Mouse (Mus musculus): ENCODE measurements around the gene Tmem208. TPM values are rescaled to one million over a fixed set of nuclear protein-coding genes. Genes with fewer than 3 reads are reported as not detected.

Tmem208 gene
- polyA plus RNA-seq, 1 experiment: 31.8 TPM

DNA sequence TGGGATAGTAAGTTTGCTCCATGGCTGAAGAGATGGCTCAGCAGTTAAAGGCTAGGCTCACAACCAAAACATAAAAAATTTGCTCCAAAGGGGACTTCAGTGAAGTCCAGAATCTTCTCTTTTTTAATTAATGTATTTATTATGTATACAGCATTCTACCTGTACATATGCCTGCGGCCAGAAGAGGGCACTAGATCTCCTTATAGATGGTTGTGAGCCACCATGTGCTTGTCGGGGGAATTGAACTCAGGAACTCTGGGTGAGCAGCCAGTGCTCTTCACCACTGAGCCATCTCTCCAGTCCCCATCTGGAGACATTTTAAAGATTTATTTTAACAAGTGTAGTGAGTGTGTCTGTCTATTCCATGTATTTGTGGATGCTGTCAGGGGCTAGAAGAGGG lies 41.0 kb downstream of the Tmem208 start:
- H3K4me3 ChIP-seq (ENCODE audit: low read depth, low read length): no peak overlapping the region
- no peak overlapping the region for H3K9ac ChIP-seq (ENCODE audit: low read depth, poor library complexity, severe bottlenecking)
- H3K27me3 ChIP-seq (ENCODE audit: control insufficient read depth, insufficient read depth, low read length, poor library complexity, severe bottlenecking): no peaks in the 10 kb centered on the region
- no peaks in the 10 kb centered on the region for H3K9me3 ChIP-seq (replicated peaks; ENCODE audit: control insufficient read depth, insufficient read depth, low read length, poor library complexity, severe bottlenecking)
- H3K27ac ChIP-seq (ENCODE audit: insufficient read depth, low read length): no peak overlapping the region
- 0 out of 2 replicates have a peak, but pooled peaks cover 2% of the 10 kb centered on the region for H3K36me3 ChIP-seq (ENCODE audit: control insufficient read depth, insufficient read depth, low read length, poor library complexity, severe bottlenecking)
- TF ChIP-seq POLR2A (IDR thresholded peaks at IDR 0.05; ENCODE audit: insufficient read depth, low read length): no peak
- TF ChIP-seq EP300 (IDR thresholded peaks at IDR 0.05; ENCODE audit: insufficient read depth, low read depth, low read length): no peak
- peak; percentile 37 for TF ChIP-seq CTCF (IDR thresholded peaks at IDR 0.05; ENCODE audit: low read depth, low read length)
- no peaks in the 10 kb centered on the region for H3K4me1 ChIP-seq (ENCODE audit: control insufficient read depth, insufficient read depth, low read length)

GRCm38 (mm10) chr8:105372473-105372872 lies 46.3 kb downstream of the Tmem208 start:
- no peak overlapping the region for H3K9ac ChIP-seq (ENCODE audit: low read depth, poor library complexity, severe bottlenecking)
- H3K27me3 ChIP-seq (ENCODE audit: control insufficient read depth, insufficient read depth, low read length, poor library complexity, severe bottlenecking): no peaks in the 10 kb centered on the region
- peaks cover 4% of the 10 kb centered on the region for H3K4me1 ChIP-seq (ENCODE audit: control insufficient read depth, insufficient read depth, low read length)
- no peak overlapping the region for H3K27ac ChIP-seq (ENCODE audit: insufficient read depth, low read length)
- H3K9me3 ChIP-seq (replicated peaks; ENCODE audit: control insufficient read depth, insufficient read depth, low read length, poor library complexity, severe bottlenecking): no peaks in the 10 kb centered on the region
- no peaks in the 10 kb centered on the region for H3K36me3 ChIP-seq (ENCODE audit: control insufficient read depth, insufficient read depth, low read length, poor library complexity, severe bottlenecking)
- TF ChIP-seq CTCF (IDR thresholded peaks at IDR 0.05; ENCODE audit: low read depth, low read length) (no peak), POLR2A (IDR thresholded peaks at IDR 0.05; ENCODE audit: insufficient read depth, low read length) (no peak), EP300 (IDR thresholded peaks at IDR 0.05; ENCODE audit: insufficient read depth, low read depth, low read length) (no peak)
- H3K4me3 ChIP-seq (ENCODE audit: low read depth, low read length): no peak overlapping the region

DNA sequence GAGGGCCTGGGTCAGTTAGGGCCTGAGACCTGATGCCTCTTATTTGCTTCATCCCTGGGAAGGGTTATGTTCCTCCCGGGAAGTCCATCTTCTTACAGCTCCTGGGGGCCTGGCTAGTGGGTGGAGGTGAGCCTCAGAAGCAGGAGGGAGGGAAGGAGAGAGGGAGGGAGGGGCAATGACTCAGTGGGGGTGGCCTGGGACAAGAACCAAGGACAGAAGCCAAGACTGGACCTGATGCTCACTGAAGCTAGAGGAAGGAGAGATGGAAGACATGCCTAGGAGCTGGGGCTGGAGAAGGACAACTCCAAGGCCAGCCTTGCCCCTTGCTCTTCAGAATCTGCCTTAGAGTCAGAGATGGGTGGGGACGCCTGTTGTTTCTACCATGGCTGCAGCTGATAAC lies 46.9 kb downstream of the Tmem208 start, which contains the start of gene Plekhg4:
TSS of gene Plekhg4 (plus strand) at position 243 of the 400 bp plus-strand sequence.
- H3K9me3 ChIP-seq (replicated peaks; ENCODE audit: control insufficient read depth, insufficient read depth, low read length, poor library complexity, severe bottlenecking): no peaks in the 10 kb centered on the region
- peaks cover 4% of the 10 kb centered on the region for H3K4me1 ChIP-seq (ENCODE audit: control insufficient read depth, insufficient read depth, low read length)
- H3K9ac ChIP-seq (ENCODE audit: low read depth, poor library complexity, severe bottlenecking): no peak within 1 kb of the TSS
- no peaks in the 10 kb centered on the region for H3K27me3 ChIP-seq (ENCODE audit: control insufficient read depth, insufficient read depth, low read length, poor library complexity, severe bottlenecking)
- H3K36me3 ChIP-seq (ENCODE audit: control insufficient read depth, insufficient read depth, low read length, poor library complexity, severe bottlenecking): no peaks in the 10 kb centered on the region
- TF ChIP-seq POLR2A (IDR thresholded peaks at IDR 0.05; ENCODE audit: insufficient read depth, low read length): no peak
- no peak for TF ChIP-seq CTCF (IDR thresholded peaks at IDR 0.05; ENCODE audit: low read depth, low read length)
- TF ChIP-seq EP300 (IDR thresholded peaks at IDR 0.05; ENCODE audit: insufficient read depth, low read depth, low read length): no peak
- H3K27ac ChIP-seq (ENCODE audit: insufficient read depth, low read length): no peak within 1 kb of the TSS
- peak within 1 kb of the TSS; percentile 48; the same call in 1 of the 2 replicates for H3K4me3 ChIP-seq (ENCODE audit: low read depth, low read length)

DNA sequence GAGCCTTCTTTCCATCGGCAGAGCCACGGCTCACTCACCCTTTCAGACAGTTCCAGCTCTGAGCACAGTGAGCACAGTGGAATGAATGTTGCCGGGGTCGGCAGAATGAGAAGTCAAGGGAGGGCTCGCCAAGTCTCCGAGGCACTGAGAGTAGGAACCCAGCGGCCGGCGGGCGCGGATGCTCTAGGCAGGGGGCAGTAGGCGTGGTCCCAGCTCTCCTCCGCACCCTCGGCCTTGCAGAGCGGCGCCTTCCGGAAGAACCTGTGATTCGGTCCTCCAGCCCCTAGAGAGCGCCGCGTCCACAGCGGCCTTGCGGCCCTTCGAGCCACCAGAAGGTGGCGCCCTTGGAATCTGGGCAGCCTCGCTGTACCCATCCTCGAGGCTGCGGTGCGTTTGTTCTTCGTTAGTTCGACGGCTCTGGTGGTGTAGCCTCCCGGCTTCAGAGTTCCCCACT lies 48.4 kb downstream of the Tmem208 start:
- peaks cover 4% of the 10 kb centered on the region for H3K4me1 ChIP-seq (ENCODE audit: control insufficient read depth, insufficient read depth, low read length)
- H3K9me3 ChIP-seq (replicated peaks; ENCODE audit: control insufficient read depth, insufficient read depth, low read length, poor library complexity, severe bottlenecking): no peaks in the 10 kb centered on the region
- H3K27me3 ChIP-seq (ENCODE audit: control insufficient read depth, insufficient read depth, low read length, poor library complexity, severe bottlenecking): no peaks in the 10 kb centered on the region
- H3K36me3 ChIP-seq (ENCODE audit: control insufficient read depth, insufficient read depth, low read length, poor library complexity, severe bottlenecking): no peaks in the 10 kb centered on the region
- H3K9ac ChIP-seq (ENCODE audit: low read depth, poor library complexity, severe bottlenecking): no peak overlapping the region
- peak overlapping the region; percentile 48 for H3K4me3 ChIP-seq (ENCODE audit: low read depth, low read length)
- peak; percentile 99 for TF ChIP-seq CTCF (IDR thresholded peaks at IDR 0.05; ENCODE audit: low read depth, low read length)
- 0 out of 2 replicates have a peak, but pooled peaks have one; percentile 15 for TF ChIP-seq EP300 (IDR thresholded peaks at IDR 0.05; ENCODE audit: insufficient read depth, low read depth, low read length)
- no peak for TF ChIP-seq POLR2A (IDR thresholded peaks at IDR 0.05; ENCODE audit: insufficient read depth, low read length)
- no peak overlapping the region for H3K27ac ChIP-seq (ENCODE audit: insufficient read depth, low read length)

GRCm38 (mm10) chr8:105378673-105379072 lies 52.5 kb downstream of the Tmem208 start:
- H3K4me1 ChIP-seq (ENCODE audit: control insufficient read depth, insufficient read depth, low read length): peaks cover 4% of the 10 kb centered on the region
- H3K36me3 ChIP-seq (ENCODE audit: control insufficient read depth, insufficient read depth, low read length, poor library complexity, severe bottlenecking): no peaks in the 10 kb centered on the region
- peak overlapping the region; percentile 3 for H3K9ac ChIP-seq (ENCODE audit: low read depth, poor library complexity, severe bottlenecking)
- no peaks in the 10 kb centered on the region for H3K27me3 ChIP-seq (ENCODE audit: control insufficient read depth, insufficient read depth, low read length, poor library complexity, severe bottlenecking)
- peak overlapping the region; percentile 38 for H3K4me3 ChIP-seq (ENCODE audit: low read depth, low read length)
- no peaks in the 10 kb centered on the region for H3K9me3 ChIP-seq (replicated peaks; ENCODE audit: control insufficient read depth, insufficient read depth, low read length, poor library complexity, severe bottlenecking)
- TF ChIP-seq EP300 (IDR thresholded peaks at IDR 0.05; ENCODE audit: insufficient read depth, low read depth, low read length) (no peak), POLR2A (IDR thresholded peaks at IDR 0.05; ENCODE audit: insufficient read depth, low read length) (no peak), CTCF (IDR thresholded peaks at IDR 0.05; ENCODE audit: low read depth, low read length) (no peak)
- H3K27ac ChIP-seq (ENCODE audit: insufficient read depth, low read length): no peak overlapping the region

GRCm38 (mm10) chr8:105380308-105380707 lies 54.2 kb downstream of the Tmem208 start:
- H3K4me1 ChIP-seq (ENCODE audit: control insufficient read depth, insufficient read depth, low read length): no peaks in the 10 kb centered on the region
- H3K4me3 ChIP-seq (ENCODE audit: low read depth, low read length): no peak overlapping the region
- no peaks in the 10 kb centered on the region for H3K36me3 ChIP-seq (ENCODE audit: control insufficient read depth, insufficient read depth, low read length, poor library complexity, severe bottlenecking)
- H3K9me3 ChIP-seq (replicated peaks; ENCODE audit: control insufficient read depth, insufficient read depth, low read length, poor library complexity, severe bottlenecking): no peaks in the 10 kb centered on the region
- TF ChIP-seq POLR2A (IDR thresholded peaks at IDR 0.05; ENCODE audit: insufficient read depth, low read length) (no peak), EP300 (IDR thresholded peaks at IDR 0.05; ENCODE audit: insufficient read depth, low read depth, low read length) (no peak), CTCF (IDR thresholded peaks at IDR 0.05; ENCODE audit: low read depth, low read length) (no peak)
- H3K27me3 ChIP-seq (ENCODE audit: control insufficient read depth, insufficient read depth, low read length, poor library complexity, severe bottlenecking): no peaks in the 10 kb centered on the region
- no peak overlapping the region for H3K27ac ChIP-seq (ENCODE audit: insufficient read depth, low read length)
- H3K9ac ChIP-seq (ENCODE audit: low read depth, poor library complexity, severe bottlenecking): no peak overlapping the region
